Mouse (Mus musculus) embryonic fibroblast, embryonic 13.5 days (primary cell): ENCODE measurements around the gene Akap2. TPM values are rescaled to one million over a fixed set of nuclear protein-coding genes. Genes with fewer than 3 reads are reported as not detected.
A peak's percentile ranks its signal among the peaks of the same experiment; 100 is the strongest.

ENCODE experiments used
- H3K27ac ChIP-seq: 2 replicates; pipeline ENCODE4 v1.5.1; 2012; ENCODE audit warnings: low read length, control low read depth, inconsistent platforms; ENCODE audit not compliant: insufficient read depth
- H3K4me1 ChIP-seq: 2 replicates; pipeline ENCODE4 v1.6.1; 2011; ENCODE audit warnings: low read length; ENCODE audit not compliant: control insufficient read depth, insufficient read depth
- H3K4me3 ChIP-seq: 2 replicates; pipeline ENCODE4 v1.5.1; 2011; ENCODE audit warnings: mild to moderate bottlenecking, control low read depth, low read length; ENCODE audit not compliant: insufficient read depth
- CTCF ChIP-seq: IDR thresholded peaks from 2 replicates; pipeline ENCODE4 v1.5.1; 2011; ENCODE audit warnings: mild to moderate bottlenecking, control low read depth, low read length, moderate library complexity, borderline replicate concordance; ENCODE audit not compliant: insufficient read depth
- POLR2A ChIP-seq: IDR thresholded peaks from 2 replicates; pipeline ENCODE4 v1.6.1; 2011; ENCODE audit warnings: low read depth, mild to moderate bottlenecking, control low read depth, low read length, moderate library complexity
- polyA plus RNA-seq: library from polyadenylated mRNA; stranded (reverse); fragments of >200 nt; gene quantifications from 2 replicates; pipeline ENCODE4 v1.2.4, GENCODE M21; 2011; ENCODE audit warnings: low read depth; ENCODE audit not compliant: missing spikeins, insufficient read length

Gene Akap2
- polyA plus RNA-seq, 1 experiment, result 127 TPM

DNA sequence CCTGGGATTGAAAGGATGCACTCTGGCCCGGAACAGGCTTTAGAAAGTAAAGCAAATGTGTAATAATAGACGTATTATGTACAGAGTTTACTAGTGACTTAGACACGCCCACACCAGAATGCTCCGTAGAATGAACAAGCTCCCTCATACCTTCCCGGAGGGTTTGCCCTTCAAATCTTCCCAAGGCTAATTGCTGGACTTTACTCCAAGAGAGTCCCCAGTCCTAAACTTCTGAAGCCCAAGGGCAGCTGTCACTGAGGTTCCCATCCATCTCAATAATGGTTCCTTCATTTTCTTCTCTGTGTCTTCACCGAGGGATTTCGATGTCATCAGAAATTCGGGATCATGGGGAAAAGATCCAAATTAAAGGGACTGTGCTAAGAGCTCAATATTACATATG, 172.3 kb downstream of the Akap2 start:
- TF ChIP-seq POLR2A (no peak), CTCF (no peak)
- no peak overlapping the region for H3K27ac ChIP-seq
- H3K4me3 ChIP-seq, result no peak overlapping the region

DNA sequence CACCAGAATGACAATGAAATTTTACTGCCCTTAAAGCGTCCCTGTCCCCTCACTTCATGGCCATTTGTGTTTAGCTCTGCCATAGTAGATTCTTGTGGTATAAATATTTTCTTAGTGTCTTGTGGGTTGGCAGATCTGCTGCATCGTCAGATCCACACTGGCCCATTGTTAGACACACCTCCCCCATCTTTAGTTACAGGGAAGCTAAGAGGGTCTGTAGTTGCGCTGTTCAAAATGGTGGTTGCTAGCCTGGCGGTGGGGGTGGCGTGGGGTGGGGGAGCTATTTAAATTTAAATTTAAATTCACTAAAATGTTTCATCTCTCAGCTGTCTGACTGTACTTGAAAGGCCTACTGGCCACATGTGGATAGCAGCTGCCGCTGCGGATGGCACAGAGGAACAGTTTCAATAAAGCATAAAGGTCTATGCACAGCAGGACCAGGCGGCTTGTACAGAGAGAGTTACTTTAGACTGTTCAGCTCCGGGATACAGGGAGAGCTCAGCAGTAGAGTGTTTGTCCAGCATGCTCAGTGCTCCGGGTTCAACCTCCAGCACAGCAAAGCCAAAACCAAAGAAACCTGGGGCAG, 174.6 kb downstream of the Akap2 start:
- TF ChIP-seq POLR2A (no peak), CTCF (no peak)
- Histone ChIP-seq H3K4me1 (no peaks in the 10 kb centered on the region), H3K4me3 (no peak overlapping the region), H3K27ac (no peak overlapping the region)

More for the DNA sequence above, 172.3 kb downstream of the Akap2 start:
- peaks cover 12% of the 10 kb centered on the region; the same call in 1 of the 2 replicates for H3K4me1 ChIP-seq

DNA sequence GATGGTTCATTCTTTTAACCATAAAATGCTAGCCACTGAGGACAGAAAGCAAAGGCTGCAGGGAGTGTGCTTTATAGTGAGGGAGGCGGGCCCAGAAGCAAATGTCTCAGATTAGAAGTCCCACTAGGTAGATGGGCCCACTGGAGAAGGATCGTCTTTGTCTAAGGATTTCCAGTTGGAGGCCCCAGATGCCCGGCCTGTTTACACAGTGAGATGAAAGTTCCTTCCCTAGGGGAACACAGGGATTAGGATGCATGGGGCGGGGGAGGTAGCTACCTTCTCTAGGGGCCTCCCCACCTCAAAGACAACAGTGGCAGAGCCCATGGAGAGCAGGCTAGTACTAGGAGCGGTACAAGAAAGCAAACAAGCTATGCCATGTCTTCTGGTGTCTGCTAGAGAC, 177.7 kb downstream of the Akap2 start:
- TF ChIP-seq CTCF, result no peak
- TF ChIP-seq POLR2A, result no peak
- no peak overlapping the region for H3K27ac ChIP-seq

DNA sequence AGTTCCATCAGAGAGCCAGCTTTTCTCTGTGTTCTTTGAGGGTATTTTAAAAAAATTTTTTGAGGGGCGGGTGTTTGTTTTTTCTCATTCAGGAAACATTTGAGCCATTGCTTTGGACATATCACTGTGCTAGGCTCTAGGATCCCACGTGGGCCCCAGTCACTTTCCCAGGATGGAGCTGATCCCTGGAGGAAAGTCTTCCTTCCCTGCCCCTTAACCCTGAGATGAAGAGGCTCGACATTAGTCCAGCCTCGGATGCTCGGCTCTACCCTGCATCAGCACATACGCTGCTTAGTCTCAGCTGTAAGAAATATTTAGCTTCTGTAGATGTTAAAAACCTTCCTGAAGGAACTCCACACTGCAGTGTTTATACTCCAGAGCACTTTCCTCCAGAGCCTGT, 178.4 kb downstream of the Akap2 start:
- Histone ChIP-seq H3K4me3 (no peak overlapping the region), H3K27ac (no peak overlapping the region), H3K4me1 (no peaks in the 10 kb centered on the region)
- TF ChIP-seq CTCF, result no peak

More for the DNA sequence above, 177.7 kb downstream of the Akap2 start:
- no peaks in the 10 kb centered on the region for H3K4me1 ChIP-seq
- H3K4me3 ChIP-seq, result no peak overlapping the region

DNA sequence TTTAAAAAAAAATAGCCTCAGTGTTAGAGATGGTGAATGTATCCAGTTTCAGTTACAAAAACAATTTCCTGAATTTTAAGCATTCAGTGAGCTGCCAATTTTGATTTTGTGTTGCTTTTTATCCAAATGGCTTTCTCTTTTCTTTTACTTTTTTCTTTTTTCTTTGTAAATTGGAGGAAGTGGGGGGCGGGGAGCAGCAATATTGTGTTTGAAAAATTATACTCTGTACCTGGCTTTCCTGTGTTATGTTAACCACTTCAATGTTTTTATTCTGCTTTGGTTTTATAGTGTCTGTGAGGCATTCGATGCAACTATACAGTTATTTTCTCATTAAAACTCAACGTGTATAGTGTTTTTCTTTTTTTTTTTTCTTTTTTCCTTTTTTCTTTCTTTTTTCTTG, 179.2 kb downstream of the Akap2 start:
- Histone ChIP-seq H3K27ac (no peak overlapping the region), H3K4me1 (no peaks in the 10 kb centered on the region), H3K4me3 (no peak overlapping the region)
- TF ChIP-seq POLR2A, result no peak

DNA sequence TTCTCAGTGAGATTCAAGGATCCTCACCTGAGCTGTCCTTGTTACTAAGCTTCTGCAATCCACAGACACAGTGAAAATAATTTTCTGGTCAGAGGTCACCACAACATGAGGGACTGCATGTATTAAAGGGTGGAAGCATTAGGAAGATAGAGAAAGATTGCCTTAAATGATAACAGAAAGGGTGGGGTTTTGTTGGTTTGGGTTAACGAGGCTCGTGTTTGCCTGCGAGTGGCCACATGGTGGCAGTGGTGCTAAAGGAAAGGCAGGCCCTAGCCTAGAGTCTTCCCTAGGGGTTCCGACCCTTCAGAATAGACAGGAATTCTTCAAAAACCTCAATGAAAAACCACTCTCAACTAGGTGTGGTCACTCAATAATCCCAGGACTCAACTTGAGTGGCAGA, 183.8 kb downstream of the Akap2 start:
- Histone ChIP-seq H3K4me3 (no peak overlapping the region), H3K27ac (no peak overlapping the region), H3K4me1 (no peaks in the 10 kb centered on the region)
- TF ChIP-seq POLR2A, result no peak
- TF ChIP-seq CTCF, result peak; percentile 65; the same call in 1 of the 2 replicates

DNA sequence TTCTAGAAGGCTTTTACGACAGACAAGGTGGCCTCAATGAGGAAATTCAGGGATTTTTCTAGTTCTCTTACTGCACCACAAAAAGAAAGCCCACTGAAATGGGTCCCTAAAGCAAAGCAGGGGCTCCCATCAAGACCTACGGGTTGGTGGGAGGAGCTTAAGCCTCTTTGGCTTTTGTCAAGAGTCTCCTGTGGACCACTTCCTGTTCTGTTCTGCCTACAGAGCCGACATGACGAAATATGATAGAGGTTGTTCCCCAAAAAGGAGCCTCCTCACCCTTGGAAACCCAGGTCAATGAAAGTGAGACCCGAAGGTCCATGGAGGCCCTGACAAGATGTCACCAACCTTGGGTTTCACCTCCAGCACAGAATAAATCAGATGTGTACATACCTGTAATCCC, 185.2 kb downstream of the Akap2 start:
- Histone ChIP-seq H3K4me1 (no peaks in the 10 kb centered on the region), H3K4me3 (no peak overlapping the region), H3K27ac (no peak overlapping the region)
- TF ChIP-seq CTCF (no peak), POLR2A (no peak)

DNA sequence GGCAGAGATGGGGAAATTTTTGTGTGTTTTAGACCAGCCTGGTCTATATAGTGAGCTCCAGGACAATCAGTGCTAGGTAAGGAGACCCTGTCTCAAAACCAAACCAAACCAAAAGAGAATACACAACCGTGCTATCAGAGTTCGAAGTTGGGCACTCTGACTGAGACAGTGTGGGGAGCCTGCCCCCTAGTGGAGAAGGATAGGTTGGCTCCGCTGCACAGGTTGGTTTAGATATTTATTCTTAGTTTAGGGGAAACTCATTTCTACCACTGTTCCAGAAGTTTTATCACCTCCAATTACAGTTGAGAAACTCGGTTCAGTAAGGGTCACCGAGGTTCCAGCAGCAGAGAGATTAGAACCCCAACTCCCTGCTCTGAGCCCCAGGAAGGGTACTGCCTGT, 186.8 kb downstream of the Akap2 start:
- Histone ChIP-seq H3K4me1 (no peaks in the 10 kb centered on the region), H3K27ac (no peak overlapping the region), H3K4me3 (no peak overlapping the region)
- TF ChIP-seq POLR2A (no peak), CTCF (peak; percentile 84)

DNA sequence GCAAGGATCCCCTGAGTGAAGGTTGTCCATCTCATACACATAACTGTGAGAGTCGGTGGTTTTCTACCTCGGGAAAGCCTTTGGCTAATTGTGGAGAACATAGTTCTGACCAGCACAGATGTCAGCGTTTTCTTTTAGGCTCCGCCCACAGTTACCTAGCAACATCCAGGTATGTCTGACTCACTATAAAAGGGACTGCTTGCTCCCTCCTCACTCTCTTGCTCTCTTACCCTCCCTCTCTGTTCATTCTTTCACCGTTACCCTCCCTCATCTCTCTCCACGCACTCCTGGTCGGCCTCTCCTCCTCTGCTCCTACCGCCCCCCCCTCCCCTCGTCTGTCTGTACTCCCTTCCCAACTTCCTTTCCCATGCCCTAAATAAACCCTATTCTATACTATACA, 187.2 kb downstream of the Akap2 start:
- no peak for TF ChIP-seq POLR2A
- no peak for TF ChIP-seq CTCF
- Histone ChIP-seq H3K4me3 (no peak overlapping the region), H3K4me1 (no peaks in the 10 kb centered on the region), H3K27ac (no peak overlapping the region)

DNA sequence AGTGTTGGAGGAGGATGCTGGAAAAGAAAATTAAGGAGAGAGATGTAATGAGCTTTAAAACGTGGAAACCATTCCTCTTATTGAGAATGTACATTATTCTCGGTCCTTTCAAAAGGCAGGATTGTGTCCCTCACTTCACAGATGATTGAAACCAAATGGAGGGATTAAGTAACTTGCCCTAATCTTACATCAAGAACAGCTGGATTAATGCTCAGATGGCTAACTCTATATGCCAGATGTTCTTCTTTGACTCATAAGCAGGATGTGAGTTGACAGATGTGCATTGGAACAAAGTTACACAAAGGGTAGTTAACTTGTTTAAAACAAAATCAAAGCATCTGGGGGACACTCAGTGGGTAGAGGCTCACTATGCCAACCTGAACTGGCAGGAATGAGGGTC, 189.3 kb downstream of the Akap2 start:
- TF ChIP-seq CTCF (no peak), POLR2A (no peak)
- H3K4me3 ChIP-seq, result no peak overlapping the region
- H3K4me1 ChIP-seq, result no peaks in the 10 kb centered on the region
- no peak overlapping the region for H3K27ac ChIP-seq

DNA sequence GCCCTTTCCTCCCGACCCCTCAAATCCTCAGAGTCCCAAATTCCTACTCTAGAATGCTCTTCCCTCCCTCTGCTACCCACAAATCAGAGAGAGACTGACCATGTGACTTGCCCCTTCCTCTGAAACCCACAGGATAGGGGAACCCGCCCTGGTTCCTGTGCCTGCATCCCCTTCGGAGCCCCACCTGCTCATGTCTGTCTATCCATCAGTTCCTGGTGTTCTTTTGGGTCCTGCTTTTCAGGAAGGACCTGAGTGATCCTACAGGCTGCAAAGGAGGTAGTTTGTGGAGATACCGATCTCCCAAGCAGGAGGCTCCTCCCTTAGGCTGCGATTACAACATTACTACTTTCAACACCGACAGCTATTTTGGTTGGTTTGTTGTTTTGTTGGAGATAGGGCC, 191.4 kb downstream of the Akap2 start:
- Histone ChIP-seq H3K27ac (no peak overlapping the region), H3K4me1 (no peaks in the 10 kb centered on the region), H3K4me3 (no peak overlapping the region)
- TF ChIP-seq POLR2A (no peak), CTCF (no peak)
